Mouse (Mus musculus): ENCODE measurements around the gene Pnkp. TPM values are rescaled to one million over a fixed set of nuclear protein-coding genes. Genes with fewer than 3 reads are reported as not detected.
A peak's percentile ranks its signal among the peaks of the same experiment; 100 is the strongest.

Pnkp gene
- polyA plus RNA-seq, 1 experiment from 2014 or later: 29.8 TPM

DNA sequence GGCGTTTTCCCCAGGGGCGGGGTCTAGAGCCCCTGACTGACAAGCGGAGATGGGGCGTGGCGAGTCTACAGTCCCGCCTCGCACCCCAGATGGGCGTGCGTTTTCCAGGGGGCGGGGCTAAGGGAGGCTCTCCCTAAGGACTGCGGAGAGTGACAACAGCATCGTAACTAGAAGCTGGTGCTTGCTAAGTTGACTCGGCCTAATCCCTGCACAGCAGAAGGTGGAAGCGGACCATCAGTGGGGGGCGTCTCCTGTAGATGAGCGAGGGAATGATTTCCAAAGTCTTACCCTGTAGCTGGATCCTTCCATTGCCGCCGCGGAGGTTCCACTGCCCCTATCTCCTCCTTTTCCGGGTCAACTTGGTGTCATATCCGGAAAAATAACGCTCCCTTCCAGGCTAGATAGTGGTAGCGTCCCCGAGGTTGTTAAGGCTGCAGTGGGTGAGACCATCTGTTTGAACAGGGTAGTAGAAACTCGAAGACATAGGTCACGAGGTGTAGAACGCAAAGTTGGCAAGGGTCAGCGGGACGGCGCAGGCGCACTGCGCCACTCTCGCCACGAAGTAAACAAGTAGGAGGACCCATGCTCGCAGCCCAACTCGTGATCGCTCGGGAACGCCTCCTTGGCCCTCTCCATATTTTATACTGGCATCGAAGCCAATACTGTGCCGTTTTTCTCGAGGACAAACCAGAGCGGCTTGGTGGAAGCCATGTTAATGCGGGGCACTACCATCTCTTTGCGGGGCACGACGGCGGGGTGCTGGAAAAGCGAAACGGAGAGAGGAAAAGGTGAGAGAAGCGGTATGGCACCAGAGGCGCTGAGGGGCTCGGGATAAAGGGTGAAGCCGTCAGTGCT is 8.2 kb upstream of the Pnkp start, which contains the start of the genes Akt1s1 and Tbc1d17:
Gene Akt1s1 (plus strand): TSS at position 431 of the 855 bp plus-strand sequence.
Gene Tbc1d17 (minus strand): TSS at position 519 of the 855 bp plus-strand sequence.
- Histone ChIP-seq H3K4me2 (peak within 1 kb of the TSS; percentile 84), H3K9ac (peak within 1 kb of the TSS; percentile 64), H3K36me3 (peaks cover 52% of the 10 kb centered on the region), H3K27ac (peak within 1 kb of the TSS; percentile 100), H3K4me3 (peak within 1 kb of the TSS; percentile 72), H3K9me3 (no peaks in the 10 kb centered on the region), H3K27me3 (no peaks in the 10 kb centered on the region), H3K4me1 (peaks cover 45% of the 10 kb centered on the region)
- WGBS: under 1% methylated on average over 54 of the region's 54 CpGs
- peak; percentile 90 for ATAC-seq (ENCODE audit: insufficient number of reproducible peaks, low FRiP score, low TSS enrichment, low read depth)

- WGBS: under 1% methylated on average over 41 of the region's 41 CpGs
- Histone ChIP-seq H3K4me1 (peaks cover 53% of the 10 kb centered on the region), H3K27ac (peak overlapping the region; percentile 100), H3K9me3 (no peaks in the 10 kb centered on the region), H3K4me2 (peak overlapping the region; percentile 84), H3K36me3 (peaks cover 44% of the 10 kb centered on the region), H3K4me3 (peak overlapping the region; percentile 72), H3K9ac (peak overlapping the region; percentile 64), H3K27me3 (no peaks in the 10 kb centered on the region)
- ATAC-seq (ENCODE audit: insufficient number of reproducible peaks, low FRiP score, low TSS enrichment, low read depth): peak; percentile 77
Measured at GRCm38 (mm10) chr7:44849416-44850111, 7.4 kb upstream of the Pnkp start.

- Histone ChIP-seq H3K4me1 (peaks cover 58% of the 10 kb centered on the region), H3K27me3 (no peaks in the 10 kb centered on the region), H3K9me3 (no peaks in the 10 kb centered on the region), H3K27ac (peak overlapping the region; percentile 100), H3K36me3 (peaks cover 38% of the 10 kb centered on the region), H3K4me2 (peak overlapping the region; percentile 84), H3K9ac (peak overlapping the region; percentile 64), H3K4me3 (peak overlapping the region; percentile 72)
- ATAC-seq (ENCODE audit: insufficient number of reproducible peaks, low FRiP score, low TSS enrichment, low read depth): peak; percentile 49
- WGBS: under 1% methylated on average over 33 of the region's 33 CpGs
Measured at GRCm38 (mm10) chr7:44850146-44850545, 6.8 kb upstream of the Pnkp start.

GRCm38 (mm10) chr7:44850789-44851624 is 5.9 kb upstream of the Pnkp start:
- Histone ChIP-seq H3K4me1 (peaks cover 66% of the 10 kb centered on the region), H3K27me3 (no peaks in the 10 kb centered on the region), H3K9me3 (no peaks in the 10 kb centered on the region), H3K27ac (peak overlapping the region; percentile 100), H3K9ac (peak overlapping the region; percentile 64), H3K4me2 (peak overlapping the region; percentile 84), H3K4me3 (peak overlapping the region; percentile 72), H3K36me3 (peaks cover 30% of the 10 kb centered on the region)
- ATAC-seq (ENCODE audit: insufficient number of reproducible peaks, low FRiP score, low TSS enrichment, low read depth): no peak
- 76% methylated on average over 8 of the region's 8 CpGs for WGBS

DNA sequence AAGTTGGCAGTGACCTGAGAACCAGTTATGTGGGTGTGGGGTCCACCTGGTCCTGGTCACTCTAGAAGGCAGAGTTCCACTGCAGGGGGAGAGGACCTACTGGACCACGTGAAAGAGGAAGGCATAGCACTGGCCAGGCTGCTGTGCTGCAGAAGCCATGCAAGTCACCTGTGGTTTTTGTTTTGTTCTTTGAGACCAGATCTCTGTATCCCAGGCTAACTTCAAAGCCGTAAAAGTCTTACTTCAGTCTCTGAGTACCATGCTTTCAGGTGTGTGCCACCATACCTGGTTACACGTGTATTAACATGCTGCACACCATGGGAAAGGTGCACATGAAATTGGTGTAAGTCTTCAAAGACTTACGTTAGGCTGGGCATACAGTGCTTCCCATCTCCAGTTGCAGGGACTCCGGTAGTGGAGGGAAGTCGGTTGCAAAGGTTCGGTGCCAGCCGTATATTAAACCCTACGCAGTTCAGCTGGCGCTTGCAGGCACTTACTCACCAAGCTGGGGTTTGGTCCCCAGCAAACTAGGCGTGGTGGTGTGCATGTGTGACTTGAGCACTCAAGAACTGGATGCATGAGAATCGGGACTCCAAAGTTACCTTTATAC is 5.2 kb upstream of the Pnkp start:
- Histone ChIP-seq H3K4me2 (no peak overlapping the region), H3K4me1 (peaks cover 69% of the 10 kb centered on the region)

GRCm38 (mm10) chr7:44852259-44853027 is 4.5 kb upstream of the Pnkp start:
- no peak for ATAC-seq (ENCODE audit: insufficient number of reproducible peaks, low FRiP score, low TSS enrichment, low read depth)
- Histone ChIP-seq H3K9me3 (no peaks in the 10 kb centered on the region), H3K27ac (no peak overlapping the region), H3K9ac (no peak overlapping the region), H3K4me1 (peaks cover 66% of the 10 kb centered on the region), H3K36me3 (peaks cover 20% of the 10 kb centered on the region), H3K4me3 (no peak overlapping the region), H3K4me2 (no peak overlapping the region), H3K27me3 (no peaks in the 10 kb centered on the region)
- 89% methylated on average over 35 of the region's 36 CpGs for WGBS

More for the DNA sequence above, 5.2 kb upstream of the Pnkp start:
- Histone ChIP-seq H3K9me3 (no peaks in the 10 kb centered on the region), H3K9ac (no peak overlapping the region), H3K27ac (no peak overlapping the region), H3K36me3 (peaks cover 23% of the 10 kb centered on the region), H3K27me3 (no peaks in the 10 kb centered on the region), H3K4me3 (peak overlapping the region; percentile 72; the same call in 1 of the 2 replicates)
- no peak for ATAC-seq (ENCODE audit: insufficient number of reproducible peaks, low FRiP score, low TSS enrichment, low read depth)
- WGBS: 88% methylated on average over 12 of the region's 12 CpGs

DNA sequence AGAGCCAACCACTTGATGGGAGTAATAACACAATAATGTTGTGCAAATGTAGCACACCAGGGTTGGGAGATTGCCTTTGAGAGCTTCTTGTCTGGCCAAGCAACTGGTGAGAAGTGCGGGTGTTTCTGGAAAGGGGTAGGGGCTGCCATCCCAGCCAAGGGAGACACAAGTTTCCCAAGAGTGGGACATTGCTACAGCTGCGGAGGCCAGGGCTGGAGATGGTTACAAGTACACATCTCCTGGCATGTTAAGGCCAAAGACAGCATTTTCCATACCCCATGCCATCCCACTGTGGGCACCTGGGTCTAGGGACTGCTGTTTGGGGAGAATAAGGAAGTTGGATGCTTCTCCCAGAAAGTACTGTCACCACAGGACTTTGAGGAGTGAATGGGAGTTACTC is 3.9 kb upstream of the Pnkp start:
- 91% methylated on average over 2 of the region's 2 CpGs for WGBS
- Histone ChIP-seq H3K9ac (no peak overlapping the region), H3K4me2 (no peak overlapping the region), H3K4me3 (no peak overlapping the region), H3K27me3 (no peaks in the 10 kb centered on the region), H3K9me3 (no peaks in the 10 kb centered on the region), H3K36me3 (peaks cover 20% of the 10 kb centered on the region), H3K27ac (no peak overlapping the region), H3K4me1 (peaks cover 66% of the 10 kb centered on the region)
- no peak for ATAC-seq (ENCODE audit: insufficient number of reproducible peaks, low FRiP score, low TSS enrichment, low read depth)

DNA sequence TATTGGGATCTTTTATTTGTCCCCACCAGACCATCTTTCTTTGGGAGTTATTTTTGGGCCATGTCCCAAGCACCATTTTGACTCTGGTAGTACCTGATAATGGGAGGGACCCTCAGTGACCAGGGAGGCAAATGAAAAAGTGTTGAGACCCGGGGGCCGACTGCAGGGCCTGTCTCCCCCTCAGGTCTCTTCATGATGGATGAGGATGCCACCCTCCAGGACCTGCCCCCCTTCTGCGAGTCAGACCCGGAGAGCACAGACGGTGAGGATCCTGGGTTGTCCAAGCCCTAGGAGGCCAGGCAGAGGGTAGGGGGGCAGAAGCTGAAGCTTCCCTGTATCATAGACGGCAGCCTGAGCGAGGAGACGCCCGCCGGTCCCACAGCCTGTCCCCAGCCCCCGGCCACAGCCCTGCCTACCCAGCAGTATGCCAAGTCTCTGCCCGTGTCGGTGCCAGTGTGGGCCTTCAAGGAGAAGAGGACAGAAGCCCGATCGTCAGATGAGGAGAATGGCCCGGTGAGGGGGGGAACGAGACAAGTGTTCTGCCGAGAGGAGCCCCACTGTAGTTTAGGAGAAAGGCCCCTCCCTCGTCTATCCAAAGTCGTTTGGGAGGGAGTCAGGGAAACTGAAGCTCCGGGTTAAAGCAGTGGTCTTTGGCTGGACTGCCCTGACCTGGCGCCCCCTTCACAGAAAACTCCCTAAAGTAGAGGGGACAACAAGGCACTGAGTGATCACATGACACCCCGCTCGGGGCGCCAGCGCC is 3.2 kb upstream of the Pnkp start:
- Histone ChIP-seq H3K9me3 (no peaks in the 10 kb centered on the region), H3K27ac (peak overlapping the region; percentile 93), H3K27me3 (no peaks in the 10 kb centered on the region), H3K4me3 (peak overlapping the region; percentile 48), H3K4me2 (peak overlapping the region; percentile 86), H3K4me1 (peaks cover 71% of the 10 kb centered on the region), H3K36me3 (peaks cover 20% of the 10 kb centered on the region), H3K9ac (peak overlapping the region; percentile 51)
- 24% methylated on average over 26 of the region's 26 CpGs for WGBS
- ATAC-seq (ENCODE audit: insufficient number of reproducible peaks, low FRiP score, low TSS enrichment, low read depth): no peak

GRCm38 (mm10) chr7:44854356-44855031 is 2.4 kb upstream of the Pnkp start:
- peak overlapping the region; percentile 51 for H3K9ac ChIP-seq
- peak overlapping the region; percentile 48 for H3K4me3 ChIP-seq
- no peaks in the 10 kb centered on the region for H3K27me3 ChIP-seq
- H3K27ac ChIP-seq: peak overlapping the region; percentile 93
- peaks cover 73% of the 10 kb centered on the region for H3K4me1 ChIP-seq
- H3K36me3 ChIP-seq: peaks cover 20% of the 10 kb centered on the region
- H3K4me2 ChIP-seq: peak overlapping the region; percentile 86
- H3K9me3 ChIP-seq: no peaks in the 10 kb centered on the region
- WGBS: 1% methylated on average over 45 of the region's 45 CpGs
- ATAC-seq (ENCODE audit: insufficient number of reproducible peaks, low FRiP score, low TSS enrichment, low read depth): peak; percentile 12

DNA sequence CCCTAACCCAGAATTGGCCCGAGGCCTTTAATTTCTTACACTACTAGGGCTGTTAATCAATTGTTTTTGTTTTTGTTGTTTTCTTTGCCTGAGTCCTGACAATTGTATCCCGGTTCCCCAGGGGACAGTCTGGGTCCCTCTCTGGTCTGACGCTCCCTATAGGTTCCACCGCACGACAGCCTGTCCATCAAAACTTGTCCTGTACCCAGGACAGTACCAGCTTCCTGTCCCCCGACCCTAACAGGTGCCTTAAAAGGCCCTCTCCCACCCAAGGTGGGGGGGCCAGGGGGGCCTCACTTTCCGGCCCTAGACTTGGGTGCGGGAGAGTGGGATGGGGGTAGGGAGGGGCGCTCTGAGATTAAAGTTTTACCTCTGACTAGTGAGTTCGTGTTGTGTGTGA is 1.9 kb upstream of the Pnkp start:
- Histone ChIP-seq H3K36me3 (peaks cover 20% of the 10 kb centered on the region), H3K4me3 (peak overlapping the region; percentile 48), H3K4me2 (peak overlapping the region; percentile 86), H3K9me3 (no peaks in the 10 kb centered on the region), H3K4me1 (peaks cover 73% of the 10 kb centered on the region), H3K9ac (peak overlapping the region; percentile 51; the same call in 1 of the 2 replicates), H3K27ac (peak overlapping the region; percentile 93), H3K27me3 (no peaks in the 10 kb centered on the region)
- WGBS: 40% methylated on average over 10 of the region's 10 CpGs
- ATAC-seq (ENCODE audit: insufficient number of reproducible peaks, low FRiP score, low TSS enrichment, low read depth): no peak

Data from limb, embryonic 15.5 days (tissue).